Mouse (Mus musculus): ENCODE results near the gene Vdac1.

Vdac1 gene

DNA sequence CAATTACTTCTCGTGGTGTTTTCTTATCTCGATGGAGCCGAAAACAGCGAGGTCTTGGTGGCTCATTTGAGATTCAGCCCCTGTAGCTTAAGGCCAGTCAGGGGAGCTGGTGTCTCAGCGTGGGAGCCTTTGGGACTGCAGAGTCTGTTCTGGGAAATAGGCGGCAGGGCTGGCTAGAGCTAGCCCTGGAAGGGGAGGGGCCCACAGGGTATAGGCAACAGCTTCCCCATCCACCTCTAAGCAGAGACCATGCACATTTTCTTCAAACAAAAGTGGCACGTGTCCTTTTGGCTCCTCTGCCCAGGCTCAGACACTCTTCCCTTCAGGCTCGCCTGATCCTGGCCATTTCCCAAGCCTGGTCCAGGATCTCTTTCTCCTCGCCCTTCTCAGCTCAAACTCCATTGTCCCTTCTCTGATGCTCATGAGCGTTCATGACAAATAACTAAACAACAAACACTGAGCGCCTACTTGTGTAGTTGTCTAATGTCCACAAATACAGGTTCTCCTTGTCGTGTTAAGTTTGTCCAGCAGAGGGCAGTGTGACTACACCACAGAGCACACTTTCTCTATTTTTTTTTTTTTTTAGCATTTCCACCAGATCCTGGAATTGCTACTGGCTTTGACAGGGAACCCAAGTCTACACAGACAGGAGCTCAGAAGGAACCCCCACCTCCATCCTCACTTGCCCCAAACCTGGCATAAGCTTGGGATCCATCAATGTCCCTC, 60.6 kb downstream of the Vdac1 start:
- DNase-seq, result peak; percentile 73 to 86

DNA sequence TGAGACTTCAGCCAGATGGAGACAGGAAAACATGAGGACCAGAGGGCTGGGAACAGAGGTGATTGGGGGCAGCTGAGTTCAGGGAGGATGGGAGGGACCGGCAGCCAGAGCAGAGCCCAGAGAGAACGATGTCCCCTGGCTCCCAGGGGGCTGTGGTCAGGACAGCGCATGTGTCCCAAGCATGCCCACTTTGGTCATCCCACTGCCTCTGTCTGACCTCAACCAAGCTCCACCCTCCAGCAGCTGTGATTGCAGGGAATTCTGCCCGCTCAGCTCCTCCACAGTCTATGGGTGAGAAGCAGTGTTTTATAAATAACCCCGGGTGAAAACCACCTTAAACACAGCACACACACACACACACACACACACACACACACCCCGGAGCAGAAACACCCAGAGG, 68.8 kb downstream of the Vdac1 start:
- DNase-seq, result no peak

DNA sequence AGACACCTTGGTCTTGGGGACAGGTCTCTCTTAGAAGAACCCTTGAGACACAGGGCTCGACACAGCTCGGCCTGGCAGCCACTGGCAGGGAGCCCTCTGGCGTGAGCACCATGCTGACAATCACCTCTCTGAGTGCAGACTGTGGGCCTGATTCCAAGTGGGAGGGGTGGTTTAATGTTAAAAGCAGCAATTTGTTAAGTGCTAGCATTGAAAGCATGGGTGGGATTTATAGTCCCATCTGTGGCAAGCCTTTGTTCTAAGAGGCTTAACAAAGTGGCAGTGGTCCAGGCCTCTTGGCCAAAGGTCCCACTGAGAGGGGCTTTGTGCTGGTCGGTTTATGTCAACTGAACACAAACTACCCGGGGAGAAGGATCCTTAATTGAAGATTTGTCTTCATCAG, 70.9 kb downstream of the Vdac1 start:
- peak; percentile 60 to 75 for DNase-seq

DNA sequence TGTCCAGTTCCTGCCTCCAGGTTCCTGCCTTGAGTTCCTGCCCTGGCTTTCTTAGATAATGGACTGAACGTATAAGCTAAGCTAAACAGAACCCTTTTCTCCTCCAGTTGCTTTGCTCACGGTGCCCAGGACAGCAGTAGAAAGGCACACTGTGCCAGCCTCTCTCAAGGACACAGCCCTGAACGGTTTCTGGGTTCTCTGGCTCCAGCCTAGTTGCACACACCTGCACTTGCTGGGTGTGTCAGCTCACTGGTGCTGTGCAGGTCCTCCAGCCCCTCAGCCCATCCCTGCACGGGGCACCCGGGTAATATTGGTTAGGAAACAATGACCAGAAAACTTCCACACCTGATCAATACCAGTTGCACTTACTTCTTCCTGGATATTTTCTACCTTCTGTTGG, 71.5 kb downstream of the Vdac1 start:
- no peak for DNase-seq

DNA sequence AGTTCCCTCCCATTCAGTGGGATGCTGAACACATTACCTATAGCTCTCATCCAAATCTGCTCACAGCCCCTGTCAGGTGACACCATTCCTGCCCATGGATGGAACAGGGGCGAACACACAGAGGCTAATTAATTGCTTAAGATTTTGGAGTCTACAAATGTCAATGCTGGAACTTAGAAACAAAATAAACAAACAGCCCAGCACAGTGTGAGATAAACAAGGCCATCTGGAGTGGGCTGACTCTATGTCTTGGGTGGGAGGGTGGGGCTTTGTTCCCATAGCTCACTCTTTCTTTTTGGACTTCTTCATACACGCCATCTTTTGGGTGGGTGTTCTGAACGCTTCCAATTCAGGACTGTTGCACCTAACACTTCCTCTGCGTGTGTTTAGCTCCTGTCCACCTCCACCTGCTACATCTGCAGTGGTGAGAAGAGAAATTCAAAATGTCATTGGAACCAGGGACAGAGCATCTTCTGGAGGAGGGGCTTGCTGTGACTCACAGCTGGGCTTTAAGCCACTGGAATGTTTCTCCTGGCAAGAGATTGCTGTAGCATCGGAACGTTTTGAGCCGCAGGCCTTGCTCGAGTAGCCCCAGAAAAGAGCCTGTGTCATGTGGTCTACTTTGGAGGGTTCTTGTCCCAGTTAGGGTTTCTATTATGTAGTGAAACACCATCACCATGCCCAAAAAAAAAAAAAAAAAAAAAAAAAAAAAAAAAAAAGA, 72.6 kb downstream of the Vdac1 start:
- DNase-seq, result no peak

DNA sequence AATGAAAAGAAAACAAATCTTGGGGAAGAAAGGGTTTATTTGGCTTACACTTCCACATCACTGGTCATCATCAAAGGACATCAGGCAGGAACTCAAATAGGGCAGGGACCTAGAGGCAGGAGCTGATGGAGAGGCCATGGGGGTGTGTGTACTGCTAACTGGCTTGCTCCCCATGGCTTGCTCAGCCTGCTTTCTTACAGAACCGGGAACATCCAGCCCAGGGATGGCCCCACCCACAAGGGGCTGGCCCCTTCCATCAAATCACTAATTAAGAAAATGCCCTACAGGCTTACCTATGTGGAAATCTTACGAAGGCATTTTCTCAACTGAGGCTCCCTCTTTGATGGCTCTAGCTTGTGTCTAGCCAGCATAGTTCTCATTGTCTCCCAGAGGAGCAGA, 73.1 kb downstream of the Vdac1 start:
- no peak for DNase-seq

DNA sequence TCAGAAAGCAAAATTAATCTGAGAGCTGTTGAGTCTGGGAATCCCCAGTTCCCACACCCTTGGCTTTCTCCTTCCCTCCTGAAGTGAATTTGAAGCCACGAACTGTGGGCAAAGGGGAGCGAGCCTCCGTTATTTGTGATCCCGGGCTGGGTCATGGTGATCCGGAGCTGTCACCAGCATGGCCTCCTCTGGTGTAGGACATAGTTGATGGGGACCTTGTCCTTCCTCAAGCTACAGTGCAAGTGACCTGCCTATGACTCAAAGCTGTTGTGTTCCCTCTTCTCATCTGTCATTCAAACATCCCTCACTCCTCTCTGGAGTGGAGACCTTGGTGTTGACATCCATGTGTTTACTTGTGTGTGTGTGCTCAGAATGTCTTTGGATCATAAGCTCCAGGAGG, 74.8 kb downstream of the Vdac1 start:
- DNase-seq, result no peak

DNA sequence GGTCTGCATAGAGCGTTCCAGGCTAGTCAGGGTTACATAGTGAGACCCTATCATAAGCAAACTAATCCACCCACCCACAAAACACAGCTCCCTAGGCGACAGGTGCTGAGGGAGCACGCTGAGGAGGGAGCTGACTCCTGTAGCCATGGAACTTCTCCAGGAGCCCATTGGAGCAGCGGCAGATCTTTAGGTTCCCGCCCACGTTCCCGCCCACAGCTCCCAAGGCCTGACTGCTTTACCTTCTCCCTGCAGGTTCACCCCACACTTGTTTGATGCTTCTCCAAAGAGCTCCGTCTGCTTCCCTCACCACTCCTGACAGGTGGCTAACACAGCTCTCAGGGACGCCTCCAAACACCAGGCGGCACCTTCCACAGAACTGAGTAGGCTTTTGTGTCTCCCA, 76.5 kb downstream of the Vdac1 start:
- DNase-seq, result peak; percentile 6 to 39
